Mouse (Mus musculus): Measurements from ENCODE around the gene Napsa. TPM values are rescaled to one million over a fixed set of nuclear protein-coding genes. Genes with fewer than 3 reads are reported as not detected.

The Napsa gene
- polyA plus RNA-seq, 1 experiment from 2014 or later = 0.53 TPM

DNA sequence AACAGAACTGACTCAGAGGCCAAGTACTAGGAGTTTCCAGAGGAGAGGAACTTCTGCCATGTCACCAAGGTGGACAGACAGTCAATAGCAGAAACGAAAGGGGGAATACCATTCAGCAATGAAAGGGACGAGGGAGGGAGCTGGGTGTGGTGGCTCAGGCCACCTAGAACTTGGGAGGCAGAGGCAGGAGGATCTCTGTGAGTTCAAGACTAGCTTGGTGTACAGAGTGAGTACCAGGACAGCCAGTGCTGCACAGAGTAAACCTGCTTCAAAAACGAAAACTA is 52.3 kb downstream of the Napsa start:
- Histone ChIP-seq H3K36me3 (ENCODE audit: poor library complexity, severe bottlenecking) (no peaks in the 10 kb centered on the region), H3K27me3 (peaks cover 4% of the 10 kb centered on the region; the same call in 1 of the 2 replicates), H3K4me2 (no peak overlapping the region), H3K9me3 (replicated peaks) (peaks cover 5% of the 10 kb centered on the region; the same call in 1 of the 2 replicates), H3K4me1 (no peaks in the 10 kb centered on the region), H3K9ac (no peak overlapping the region), H3K27ac (no peak overlapping the region), H3K4me3 (no peak overlapping the region)
- no peak for ATAC-seq
- 82% methylated on average over 3 of the region's 3 CpGs for WGBS

DNA sequence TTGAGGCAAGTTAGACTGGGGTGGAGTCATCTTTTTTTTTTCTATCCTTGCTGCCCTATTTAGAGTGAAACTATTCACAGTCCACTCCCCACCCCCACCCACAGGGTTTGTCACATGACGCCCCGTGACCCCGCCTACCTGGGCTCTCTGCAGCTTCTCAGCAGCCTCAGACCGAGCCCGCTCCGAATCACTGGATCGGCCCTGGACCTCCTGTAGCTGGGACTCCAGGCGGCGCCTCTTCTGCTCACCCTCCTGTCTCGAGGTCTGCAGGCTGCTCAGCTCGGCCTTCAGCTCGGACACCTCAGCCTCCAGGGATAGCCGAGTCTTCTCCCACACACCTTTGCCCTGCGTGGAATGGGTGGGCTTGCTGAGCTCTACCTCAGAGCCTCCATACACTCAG is 52.6 kb downstream of the Napsa start:
- Histone ChIP-seq H3K4me1 (no peaks in the 10 kb centered on the region), H3K4me3 (no peak overlapping the region), H3K9me3 (replicated peaks) (peaks cover 1% of the 10 kb centered on the region; the same call in 1 of the 2 replicates), H3K4me2 (no peak overlapping the region), H3K27me3 (peaks cover 4% of the 10 kb centered on the region; the same call in 1 of the 2 replicates), H3K9ac (no peak overlapping the region), H3K27ac (no peak overlapping the region), H3K36me3 (ENCODE audit: poor library complexity, severe bottlenecking) (no peaks in the 10 kb centered on the region)
- WGBS = 70% methylated on average over 14 of the region's 14 CpGs
- no peak for ATAC-seq

- no peak for ATAC-seq
- Histone ChIP-seq H3K4me2 (no peak overlapping the region), H3K9ac (no peak overlapping the region), H3K9me3 (replicated peaks) (no peaks in the 10 kb centered on the region), H3K4me1 (no peaks in the 10 kb centered on the region), H3K36me3 (ENCODE audit: poor library complexity, severe bottlenecking) (no peaks in the 10 kb centered on the region), H3K27me3 (peaks cover 4% of the 10 kb centered on the region; the same call in 1 of the 2 replicates), H3K27ac (no peak overlapping the region), H3K4me3 (no peak overlapping the region)
- WGBS = 87% methylated on average over 13 of the region's 13 CpGs
Measured at GRCm38 (mm10) chr7:44625241-44626067, 53.3 kb downstream of the Napsa start.

GRCm38 (mm10) chr7:44626068-44626385 is 53.8 kb downstream of the Napsa start:
- Histone ChIP-seq H3K4me2 (no peak overlapping the region), H3K9me3 (replicated peaks) (no peaks in the 10 kb centered on the region), H3K4me1 (no peaks in the 10 kb centered on the region), H3K4me3 (no peak overlapping the region), H3K36me3 (ENCODE audit: poor library complexity, severe bottlenecking) (no peaks in the 10 kb centered on the region), H3K27me3 (peaks cover 4% of the 10 kb centered on the region; the same call in 1 of the 2 replicates), H3K9ac (no peak overlapping the region), H3K27ac (no peak overlapping the region)
- ATAC-seq = no peak
- 71% methylated on average over 1 of the region's 1 CpGs for WGBS

DNA sequence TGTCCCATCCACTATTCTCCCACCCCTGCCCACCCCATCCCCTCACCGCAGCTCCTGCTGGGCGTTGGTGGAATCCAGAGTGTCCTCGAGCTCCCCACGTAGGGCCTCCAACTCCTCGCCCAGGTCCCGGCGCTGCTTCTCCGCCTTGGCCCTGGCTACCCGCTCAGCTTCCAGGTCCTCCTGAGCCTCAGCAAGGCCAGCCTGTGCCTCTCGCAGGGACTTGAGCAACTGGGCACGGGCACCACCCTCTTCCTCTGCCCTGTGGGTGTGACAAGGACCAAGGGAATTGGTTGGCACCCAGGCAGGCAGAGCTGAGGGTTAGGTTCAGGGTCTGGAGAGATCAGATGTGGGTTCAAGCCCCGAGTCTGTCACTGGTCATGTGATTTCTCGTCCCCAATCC is 54.8 kb downstream of the Napsa start:
- Histone ChIP-seq H3K9me3 (replicated peaks) (no peaks in the 10 kb centered on the region), H3K4me3 (no peak overlapping the region), H3K9ac (no peak overlapping the region), H3K27ac (no peak overlapping the region), H3K4me2 (no peak overlapping the region), H3K36me3 (ENCODE audit: poor library complexity, severe bottlenecking) (no peaks in the 10 kb centered on the region), H3K27me3 (peaks cover 4% of the 10 kb centered on the region; the same call in 1 of the 2 replicates), H3K4me1 (no peaks in the 10 kb centered on the region)
- WGBS = 89% methylated on average over 8 of the region's 13 CpGs
- no peak for ATAC-seq

DNA sequence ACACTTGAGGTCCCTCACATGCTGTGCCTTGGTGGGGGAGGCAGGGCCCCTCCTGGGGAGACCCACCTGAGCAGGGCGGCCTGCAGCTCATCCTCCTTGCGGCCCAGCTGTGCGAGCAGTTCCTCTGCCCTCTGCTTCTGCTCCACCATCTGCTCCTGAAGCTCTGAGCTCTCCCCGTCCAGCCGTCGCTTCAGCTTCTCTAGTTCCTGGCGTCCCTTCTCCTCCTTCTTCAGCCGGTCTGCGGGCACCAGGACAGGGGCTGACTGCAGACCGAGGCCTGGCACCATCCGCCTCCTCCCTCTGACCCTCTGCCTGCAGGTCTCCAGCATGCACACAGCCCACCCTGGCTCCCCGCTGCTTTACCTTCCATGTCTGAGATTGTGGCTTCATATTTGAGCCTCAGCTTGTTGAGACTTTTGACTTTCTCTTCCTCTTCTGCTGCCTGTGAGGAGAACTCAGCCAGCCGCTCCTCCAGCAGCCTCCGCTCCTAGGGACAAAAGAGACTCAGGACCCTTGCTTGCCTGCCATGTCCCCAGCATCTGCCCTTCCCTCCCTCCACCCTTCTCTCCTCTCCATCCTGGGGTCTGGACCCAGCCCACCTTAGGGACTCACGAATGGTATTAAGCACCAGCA is 56.3 kb downstream of the Napsa start:
- Histone ChIP-seq H3K4me3 (no peak overlapping the region), H3K36me3 (ENCODE audit: poor library complexity, severe bottlenecking) (no peaks in the 10 kb centered on the region), H3K9ac (no peak overlapping the region), H3K4me1 (no peaks in the 10 kb centered on the region), H3K4me2 (no peak overlapping the region), H3K27me3 (no peaks in the 10 kb centered on the region; the same call in 1 of the 2 replicates), H3K27ac (no peak overlapping the region), H3K9me3 (replicated peaks) (no peaks in the 10 kb centered on the region)
- 88% methylated on average over 15 of the region's 15 CpGs for WGBS
- no peak for ATAC-seq

DNA sequence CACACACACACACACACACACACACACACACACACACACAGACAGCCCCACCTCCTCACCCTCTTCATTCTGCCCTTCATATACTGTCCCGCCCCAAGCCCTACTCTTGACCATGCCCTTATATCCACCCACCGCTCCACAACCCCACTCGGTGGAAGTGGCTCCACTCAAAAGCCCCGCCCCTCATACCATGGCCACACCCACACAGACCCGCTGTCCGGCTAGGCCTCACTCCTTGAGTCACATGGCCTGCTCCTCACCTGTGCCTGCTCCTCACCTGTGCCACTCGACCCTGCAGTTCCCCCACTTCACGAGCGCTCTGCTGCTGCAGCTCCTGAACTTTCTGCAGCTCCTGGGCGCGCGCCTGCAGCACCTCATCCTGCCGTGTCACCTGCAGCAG is 58.3 kb downstream of the Napsa start:
- no peak for ATAC-seq
- no peak overlapping the region for H3K4me3 ChIP-seq
- H3K4me2 ChIP-seq = no peak overlapping the region
- H3K27me3 ChIP-seq = peaks cover 8% of the 10 kb centered on the region
- H3K4me1 ChIP-seq = no peaks in the 10 kb centered on the region
- H3K9me3 ChIP-seq (replicated peaks) = no peaks in the 10 kb centered on the region
- no peaks in the 10 kb centered on the region for H3K36me3 ChIP-seq (ENCODE audit: poor library complexity, severe bottlenecking)
- whole genome bisulfite sequencing = 81% methylated on average over 13 of the region's 13 CpGs
- no peak overlapping the region for H3K9ac ChIP-seq
- H3K27ac ChIP-seq = no peak overlapping the region

DNA sequence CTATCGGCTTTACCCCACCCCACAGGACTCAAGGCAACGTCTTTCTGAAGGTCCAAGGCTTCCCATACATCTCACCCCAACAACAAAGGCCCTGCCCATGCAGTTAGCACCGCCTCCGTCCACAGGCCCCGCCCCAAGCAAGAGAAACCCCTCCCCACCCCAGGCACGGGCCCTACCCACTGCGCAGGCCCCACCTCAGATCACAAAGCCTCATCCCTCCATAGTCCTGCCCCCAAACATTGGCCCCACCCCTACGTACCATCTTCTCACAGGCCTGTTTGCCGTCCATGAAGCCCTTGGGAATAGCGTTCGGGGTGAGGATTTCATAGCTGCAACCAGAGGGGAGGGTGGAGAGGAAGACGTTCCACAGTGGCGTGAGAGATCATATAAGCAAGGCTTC is 60.5 kb downstream of the Napsa start:
- H3K36me3 ChIP-seq (ENCODE audit: poor library complexity, severe bottlenecking) = no peaks in the 10 kb centered on the region
- peaks cover 16% of the 10 kb centered on the region for H3K27me3 ChIP-seq
- 31% methylated on average over 13 of the region's 13 CpGs for WGBS
- H3K4me1 ChIP-seq = no peaks in the 10 kb centered on the region
- no peak for ATAC-seq
- no peak overlapping the region for H3K27ac ChIP-seq
- no peak overlapping the region for H3K9ac ChIP-seq
- H3K4me2 ChIP-seq = no peak overlapping the region
- no peaks in the 10 kb centered on the region for H3K9me3 ChIP-seq (replicated peaks)
- no peak overlapping the region for H3K4me3 ChIP-seq

DNA sequence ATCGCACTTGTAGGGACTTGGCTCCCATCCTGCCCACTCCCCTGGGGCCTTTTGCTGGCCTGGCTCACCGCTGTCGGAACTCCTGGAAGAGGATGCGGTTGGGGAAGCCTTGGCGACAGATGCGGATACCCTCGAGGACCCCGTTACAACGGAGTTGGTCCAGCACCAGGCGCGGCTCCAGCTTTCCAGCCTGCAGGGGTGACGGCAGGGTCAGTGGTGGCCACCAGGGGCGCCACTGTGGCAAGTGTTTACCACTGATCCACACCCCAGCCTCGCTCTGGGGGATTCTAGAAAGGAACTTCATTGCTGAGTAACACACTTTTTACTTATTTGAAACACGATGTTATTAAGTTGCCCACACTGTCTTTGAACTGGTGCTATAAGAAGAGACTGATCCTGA is 61.2 kb downstream of the Napsa start:
- Histone ChIP-seq H3K9ac (no peak overlapping the region), H3K9me3 (replicated peaks) (no peaks in the 10 kb centered on the region), H3K4me1 (no peaks in the 10 kb centered on the region), H3K27me3 (peaks cover 24% of the 10 kb centered on the region), H3K4me3 (no peak overlapping the region), H3K4me2 (no peak overlapping the region), H3K27ac (no peak overlapping the region), H3K36me3 (ENCODE audit: poor library complexity, severe bottlenecking) (no peaks in the 10 kb centered on the region)
- no peak for ATAC-seq
- 10% methylated on average over 15 of the region's 15 CpGs for WGBS

Small RNAs within 50 kb of the gene (microRNA-seq; reads per million reads assigned to microRNA genes)
- not detected for gene Mir7053

Other genes starting within 250 kb of the Napsa start
- gene Syt3, start 188.3 kb upstream of the Napsa start, polyA plus RNA-seq (2015; fragmentation: Nextera tagmentation; extraction: Ambion mirVana) = 10.1 and 10.6 TPM in 2 replicates
- 0.59 and 1.1 TPM in 2 replicates for gene 1700008O03Rik, start 186.6 kb upstream of the Napsa start, polyA plus RNA-seq (2015; fragmentation: Nextera tagmentation; extraction: Ambion mirVana)
- gene Lrrc4b, start 143.4 kb upstream of the Napsa start, polyA plus RNA-seq (2015; fragmentation: Nextera tagmentation; extraction: Ambion mirVana) = 11.6 and 12.6 TPM in 2 replicates
- 3.8 and 4.0 TPM in 2 replicates for gene Aspdh, start 107.0 kb upstream of the Napsa start, polyA plus RNA-seq (2015; fragmentation: Nextera tagmentation; extraction: Ambion mirVana)
- gene Josd2, start 104.4 kb upstream of the Napsa start, polyA plus RNA-seq (2015; fragmentation: Nextera tagmentation; extraction: Ambion mirVana) = 49.0 and 56.1 TPM in 2 replicates
- 101 and 106 TPM in 2 replicates for gene Emc10, start 75.9 kb upstream of the Napsa start, polyA plus RNA-seq (2015; fragmentation: Nextera tagmentation; extraction: Ambion mirVana)
- 30.1 and 35.0 TPM in 2 replicates for gene Fam71e1, start 75.8 kb upstream of the Napsa start, polyA plus RNA-seq (2015; fragmentation: Nextera tagmentation; extraction: Ambion mirVana)
- 0.13 and 0.14 TPM in 2 replicates for gene Mybpc2, start 47.7 kb upstream of the Napsa start, polyA plus RNA-seq (2015; fragmentation: Nextera tagmentation; extraction: Ambion mirVana)
- not detected in 2 replicates for gene Spib, start 40.3 kb upstream of the Napsa start, polyA plus RNA-seq (2015; fragmentation: Nextera tagmentation; extraction: Ambion mirVana)
- gene Pold1, start 23.5 kb upstream of the Napsa start, polyA plus RNA-seq (2015; fragmentation: Nextera tagmentation; extraction: Ambion mirVana) = 77.8 and 89.7 TPM in 2 replicates
- 76.0 and 76.2 TPM in 2 replicates for gene Nr1h2, start 18.4 kb upstream of the Napsa start, polyA plus RNA-seq (2015; fragmentation: Nextera tagmentation; extraction: Ambion mirVana)
- gene Kcnc3, start 18.3 kb downstream of the Napsa start, polyA plus RNA-seq (2015; fragmentation: Nextera tagmentation; extraction: Ambion mirVana) = 2.1 and 2.4 TPM in 2 replicates
- 0.49 and 0.84 TPM in 2 replicates for gene Myh14, start 98.5 kb downstream of the Napsa start, polyA plus RNA-seq (2015; fragmentation: Nextera tagmentation; extraction: Ambion mirVana)
- not detected in 2 replicates for gene Izumo2, start 136.4 kb downstream of the Napsa start, polyA plus RNA-seq (2015; fragmentation: Nextera tagmentation; extraction: Ambion mirVana)
- gene Vrk3, start 176.0 kb downstream of the Napsa start, polyA plus RNA-seq (2015; fragmentation: Nextera tagmentation; extraction: Ambion mirVana) = 38.7 and 39.0 TPM in 2 replicates
- 1.4 and 1.6 TPM in 2 replicates for gene Zfp473, start 178.7 kb downstream of the Napsa start, polyA plus RNA-seq (2015; fragmentation: Nextera tagmentation; extraction: Ambion mirVana)
- 73.5 and 83.0 TPM in 2 replicates for gene Nup62, start 243.7 kb downstream of the Napsa start, polyA plus RNA-seq (2015; fragmentation: Nextera tagmentation; extraction: Ambion mirVana)
- gene Il4i1, start 244.0 kb downstream of the Napsa start, polyA plus RNA-seq (2015; fragmentation: Nextera tagmentation; extraction: Ambion mirVana) = 1.2 and 1.9 TPM in 2 replicates
- 5.4 and 5.7 TPM in 2 replicates for gene Atf5, start 244.3 kb downstream of the Napsa start, polyA plus RNA-seq (2015; fragmentation: Nextera tagmentation; extraction: Ambion mirVana)